ENCODE assay signal across 16 mouse cellular contexts in the genomic region with DNA sequence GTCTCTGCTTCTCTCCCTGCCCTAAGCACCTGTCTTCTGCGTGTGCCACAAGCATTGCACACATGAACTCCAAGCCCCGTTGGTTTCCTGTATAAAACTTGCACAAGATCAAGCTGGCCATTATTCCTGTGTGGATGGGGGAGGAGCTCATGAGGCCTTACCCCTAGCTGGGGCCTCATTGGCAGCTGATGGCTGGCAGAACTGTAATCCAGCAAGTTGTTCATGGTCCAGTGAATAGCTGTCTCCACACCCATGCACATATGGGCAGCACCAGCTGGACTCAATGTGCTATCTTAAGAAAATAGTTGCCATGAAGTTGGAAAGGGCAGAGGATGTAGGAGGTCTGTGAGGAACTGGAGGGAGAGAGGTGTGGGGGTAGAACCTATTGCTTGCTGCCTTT.
DNase-seq lines count a peak whose midpoint lies in the region; ATAC-seq and TF ChIP-seq lines count a peak whose summit lies in the region.
"Had no signal": no experiment of that assay in that cellular context is flagged by ENCODE, and none has a peak within 500 bp of the region (broad histone marks: within the 10 kb centered on the region; RNA-seq: fewer than 3 reads in every experiment).

No protein-coding gene starts in this region.

- no peaks in the 10 kb centered on the region for H3K27me3 ChIP-seq in hindbrain, embryonic 14.5 days (ENCODE audit: control insufficient read depth, insufficient read depth, low read length)
- H3K27me3 ChIP-seq in hindbrain, embryonic 12.5 days, result no peaks in the 10 kb centered on the region
- H3K27me3 ChIP-seq: embryonic facial prominence, embryonic 12.5 days; liver, embryonic 15.5 days had no signal

- H3K4me3 ChIP-seq in hindbrain, embryonic 14.5 days (replicated peaks; ENCODE audit: low read length), result no peak overlapping the region
- H3K4me3 ChIP-seq in hindbrain, embryonic 12.5 days, result no peak overlapping the region
- H3K4me3 ChIP-seq: embryonic facial prominence, embryonic 12.5 days; left cerebral cortex, adult 2 months; liver, embryonic 15.5 days had no signal

- no peak for TF ChIP-seq CTCF in brain, embryonic 14.5 days (IDR thresholded peaks at IDR 0.05; ENCODE audit: borderline replicate concordance, extremely low read depth, insufficient read depth, insufficient read length)

- no peaks in the 10 kb centered on the region for H3K9me3 ChIP-seq in hindbrain, embryonic 14.5 days (ENCODE audit: control insufficient read depth, low read length)
- no peaks in the 10 kb centered on the region for H3K9me3 ChIP-seq in hindbrain, embryonic 12.5 days (replicated peaks)
- H3K9me3 ChIP-seq: embryonic facial prominence, embryonic 12.5 days; liver, embryonic 15.5 days had no signal

- DNase-seq in hindbrain, embryonic 14.5 days (ENCODE audit: low spot score), result no peak
- DNase-seq in kidney, postnatal 4 days, result peak; percentile 8 to 11
- DNase-seq in kidney, adult 11 months, result no peak
- peak; percentile 50 for DNase-seq in brain, embryonic 14.5 days (ENCODE audit: low read depth)
- DNase-seq in retina, embryonic 14.5 days (ENCODE audit: low spot score), result peak; percentile 47
- DNase-seq: cerebellum, adult 11 months; heart, adult 11 months; kidney, adult 2 months; thymus, adult 18-20 months had no signal

- H3K4me2 ChIP-seq in hindbrain, embryonic 14.5 days (replicated peaks), result no peak overlapping the region
- H3K4me2 ChIP-seq in hindbrain, embryonic 12.5 days (replicated peaks), result no peak overlapping the region
- H3K4me2 ChIP-seq: embryonic facial prominence, embryonic 12.5 days; liver, embryonic 15.5 days had no signal

- H3K36me3 ChIP-seq in hindbrain, embryonic 14.5 days (replicated peaks; ENCODE audit: control insufficient read depth, insufficient read depth), result no peaks in the 10 kb centered on the region
- H3K36me3 ChIP-seq in hindbrain, embryonic 12.5 days, result no peaks in the 10 kb centered on the region
- H3K36me3 ChIP-seq: embryonic facial prominence, embryonic 12.5 days; liver, embryonic 15.5 days had no signal

- no peak overlapping the region for H3K9ac ChIP-seq in hindbrain, embryonic 14.5 days
- no peak overlapping the region for H3K9ac ChIP-seq in hindbrain, embryonic 12.5 days
- H3K9ac ChIP-seq: embryonic facial prominence, embryonic 12.5 days; liver, embryonic 15.5 days had no signal

- WGBS in hindbrain, embryonic 14.5 days, result 73% methylated on average over 2 of the region's 2 CpGs
- 83% methylated on average over 2 of the region's 2 CpGs for WGBS in hindbrain, embryonic 12.5 days

- TF ChIP-seq POLR2A in brain, embryonic 14.5 days (IDR thresholded peaks at IDR 0.05; ENCODE audit: borderline replicate concordance, extremely low read depth, insufficient read depth, insufficient read length, poor library complexity, severe bottlenecking), result no peak

- H3K4me1 ChIP-seq in hindbrain, embryonic 14.5 days (replicated peaks; ENCODE audit: control insufficient read depth, insufficient read depth, low read length), result no peaks in the 10 kb centered on the region
- H3K4me1 ChIP-seq in hindbrain, embryonic 12.5 days, result no peaks in the 10 kb centered on the region
- H3K4me1 ChIP-seq: liver, embryonic 15.5 days had no signal

- ATAC-seq in hindbrain, embryonic 14.5 days (ENCODE audit: low FRiP score), result peak; percentile 46; the same call in 1 of the 2 replicates
- no peak for ATAC-seq in hindbrain, embryonic 12.5 days (ENCODE audit: low FRiP score)
- no peak for ATAC-seq in frontal cortex, adult (ENCODE audit: low TSS enrichment)
- ATAC-seq: lung, postnatal 0 days; midbrain, embryonic 16.5 days had no signal

- no peak overlapping the region for H3K27ac ChIP-seq in hindbrain, embryonic 14.5 days
- H3K27ac ChIP-seq in hindbrain, embryonic 12.5 days, result no peak overlapping the region
- H3K27ac ChIP-seq: embryonic facial prominence, embryonic 12.5 days; left cerebral cortex, adult 2 months; liver, embryonic 15.5 days had no signal

Comparison
In these comparisons a context has a peak if more than half of its experiments do, and no peak if none do; other contexts are left out.
1. DNase-seq: peak in kidney, postnatal 4 days (2 of 2), brain, embryonic 14.5 days (single experiment) and retina, embryonic 14.5 days (single experiment); none in hindbrain, embryonic 14.5 days (single experiment) and kidney, adult 11 months (single experiment).